Mouse (Mus musculus) T-helper 1 cell (primary cell): ENCODE results near the gene Slc10a1.

Source experiments
- in situ Hi-C: fragments of 300-600 bp; cut with MboI, MseI; formaldehyde crosslinking; loops from one replicate; pipeline ENCODE4 v1.15.1; 2025; ENCODE audit warnings: high pct_unique_total_duplicates

The Slc10a1 gene

DNA sequence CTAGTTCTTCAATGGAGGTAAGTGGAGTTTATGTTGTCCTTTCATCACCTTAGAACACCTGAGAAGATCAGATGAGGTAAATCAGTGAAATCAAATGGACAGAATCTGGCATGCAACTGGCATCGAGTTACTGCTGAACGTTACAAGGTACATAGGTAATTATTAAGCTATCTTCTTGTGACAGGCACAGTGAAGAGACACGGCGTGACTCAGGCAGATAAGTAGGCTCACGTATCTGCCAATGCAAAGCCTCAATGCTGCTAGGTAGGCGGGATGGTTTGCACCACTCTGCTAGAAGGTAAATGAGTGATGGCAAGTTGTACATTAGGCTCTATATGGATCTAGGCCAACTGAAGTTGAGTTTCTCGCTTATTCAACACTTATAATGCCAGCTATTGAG, 38.4 kb downstream of the Slc10a1 start:
- in situ Hi-C loops: no loop called here

GRCm38 (mm10) chr12:80928881-80929280, 39.6 kb downstream of the Slc10a1 start:
- in situ Hi-C loops: no loop called here

DNA sequence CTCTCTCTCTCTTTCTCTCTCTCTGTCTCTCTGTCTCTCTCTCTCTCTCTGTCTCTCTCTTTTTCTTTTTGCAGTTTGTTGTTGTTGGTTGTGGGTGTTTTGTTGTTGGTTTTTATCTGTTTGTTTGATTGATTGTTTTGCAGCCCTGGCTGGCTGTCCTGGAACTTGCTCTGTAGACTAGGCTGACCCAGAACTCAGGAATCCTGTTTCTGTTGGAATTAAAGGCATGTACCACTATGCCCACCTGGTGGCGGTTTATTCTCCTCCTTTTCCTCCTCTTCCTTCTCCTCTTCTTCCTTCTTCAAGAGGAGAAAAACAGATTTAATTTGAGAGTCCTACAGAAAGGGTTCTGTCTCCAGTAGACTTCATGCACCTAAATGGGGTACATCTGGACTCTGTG, 41.0 kb downstream of the Slc10a1 start:
- in situ Hi-C loops: no loop called here

- in situ Hi-C loops: no loop called here
Observed at GRCm38 (mm10) chr12:80926550-80926949, 42.0 kb downstream of the Slc10a1 start.

- in situ Hi-C loops: no loop called here
Observed at GRCm38 (mm10) chr12:80925919-80926318, 42.6 kb downstream of the Slc10a1 start.

DNA sequence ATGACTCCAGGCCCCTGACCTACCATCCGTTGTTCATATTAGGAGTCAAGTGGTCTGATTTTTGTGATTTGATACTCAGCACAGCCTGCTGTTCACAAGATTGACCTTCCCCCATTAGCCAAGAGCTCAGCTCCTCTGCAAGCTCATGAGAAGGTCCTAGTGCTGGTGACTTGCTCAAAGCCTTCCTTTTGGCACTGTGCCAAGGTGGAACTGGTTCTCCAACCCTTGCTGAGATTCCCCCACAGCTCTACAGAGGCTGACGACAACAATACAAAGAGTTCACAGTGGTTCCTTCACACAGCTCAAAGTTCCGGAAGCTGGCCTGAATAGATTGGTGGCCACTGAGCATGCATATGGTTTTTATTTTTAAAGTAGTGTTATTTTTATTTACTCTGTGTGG, 44.3 kb downstream of the Slc10a1 start:
- in situ Hi-C loops: no loop called here

DNA sequence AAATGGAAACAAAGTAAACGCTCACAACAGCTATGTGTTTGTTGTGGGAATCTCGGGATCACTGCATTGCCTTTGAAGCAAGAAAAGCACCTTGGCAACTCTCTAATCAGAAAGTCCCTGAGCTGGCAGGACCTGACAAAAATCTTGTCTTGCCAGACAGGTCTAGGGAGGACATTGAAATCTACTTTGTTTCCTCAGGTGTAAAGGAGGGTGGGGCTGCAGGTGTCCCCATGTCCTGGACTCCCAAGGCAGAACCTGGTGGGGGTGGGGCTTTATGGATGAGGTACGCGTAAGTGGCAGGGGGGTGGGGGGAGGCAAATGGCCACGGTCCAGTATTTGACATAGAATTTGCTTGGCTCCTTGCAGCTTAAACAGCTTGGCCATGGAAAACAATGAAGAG, 44.9 kb downstream of the Slc10a1 start:
- in situ Hi-C loops: no loop called here

DNA sequence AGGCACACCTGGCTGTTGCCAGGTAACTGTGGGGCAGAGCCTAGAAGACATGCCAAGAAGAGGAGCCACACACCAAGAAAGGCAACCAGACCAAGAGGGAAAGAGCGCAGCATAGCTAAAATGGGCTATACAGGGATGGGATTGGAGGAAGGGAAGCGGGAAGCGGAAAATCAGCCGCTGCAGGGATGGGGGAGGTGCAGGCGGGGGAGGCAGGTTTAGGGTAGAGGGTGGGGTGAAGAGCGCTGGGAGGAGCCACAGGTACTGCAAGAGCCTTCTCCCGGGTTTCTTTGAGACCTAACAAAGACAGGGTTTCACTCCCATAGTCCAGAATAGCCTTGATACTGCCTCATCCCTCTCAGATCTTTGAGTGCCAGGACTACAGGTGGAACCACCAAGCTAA, 45.6 kb downstream of the Slc10a1 start:
- in situ Hi-C loops: no loop called here

- in situ Hi-C loops: no loop called here
Observed at GRCm38 (mm10) chr12:80921301-80921700, 47.2 kb downstream of the Slc10a1 start.

DNA sequence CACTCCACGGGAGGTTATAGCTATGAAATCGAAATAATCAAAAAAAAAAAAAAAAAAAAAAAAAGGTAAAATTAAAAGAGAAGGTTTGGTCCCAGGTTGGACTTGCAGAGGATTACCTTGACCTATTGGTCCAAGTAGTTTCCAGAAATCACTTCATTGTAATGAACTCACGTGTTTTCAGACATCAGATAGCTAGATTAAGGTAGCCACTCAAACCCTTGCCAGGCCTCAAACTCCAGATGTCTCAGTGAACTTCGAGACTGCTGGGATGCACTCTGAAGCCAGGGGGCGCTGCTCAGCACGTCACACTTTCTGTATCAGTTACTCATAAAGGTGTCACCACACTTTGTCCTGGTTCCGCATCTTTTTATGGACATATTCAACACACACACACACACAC, 50.7 kb downstream of the Slc10a1 start:
- in situ Hi-C loops: no loop called here

GRCm38 (mm10) chr12:80909631-80910030, 58.9 kb downstream of the Slc10a1 start:
- in situ Hi-C loops: no loop called here
